Mouse (Mus musculus): Measurements from ENCODE around the gene Ptk6. TPM values are rescaled to one million over a fixed set of nuclear protein-coding genes. Genes with fewer than 3 reads are reported as not detected.

Gene Ptk6
- total and polyA plus RNA-seq, 3 experiments = not detected

DNA sequence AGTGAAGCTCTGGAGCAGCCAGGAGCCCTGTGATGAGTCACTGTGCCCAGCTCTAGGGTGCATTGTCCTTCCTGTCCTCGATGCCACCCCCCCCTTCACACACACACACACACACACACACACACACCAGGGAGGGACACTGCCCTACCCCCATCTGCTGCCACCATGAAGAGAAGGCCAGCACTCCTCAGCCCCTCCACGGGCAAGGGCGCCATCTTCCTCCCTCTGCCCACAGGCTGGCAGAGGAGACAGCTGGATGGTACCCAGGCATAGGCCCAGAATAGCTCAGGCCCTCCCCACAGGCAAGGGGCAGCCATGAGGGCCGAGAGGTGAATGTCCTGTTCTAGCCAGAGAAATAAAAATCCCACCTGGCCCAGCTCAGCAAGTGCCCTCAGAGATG is 46.8 kb downstream of the Ptk6 start:
- no peaks in the 10 kb centered on the region for H3K36me3 ChIP-seq (ENCODE audit: control insufficient read depth in 1 of 2, insufficient read depth in 2 of 2, low read length in 2 of 2)
- DNase-seq (ENCODE audit: low read depth, low spot score) = no peak
- H3K4me3 ChIP-seq (ENCODE audit: control insufficient read depth in 1 of 2, insufficient read depth in 1 of 2, low read depth in 2 of 2, low read length in 2 of 2) = no peak overlapping the region
- H3K79me2 ChIP-seq (ENCODE audit: control insufficient read depth, insufficient read depth, low read length, poor library complexity) = no peaks in the 10 kb centered on the region
- no peaks in the 10 kb centered on the region; a peak in 1 of 4 replicates for H3K27me3 ChIP-seq (ENCODE audit: control insufficient read depth in 1 of 2, insufficient read depth in 2 of 2, low read length in 2 of 2)
- H3K9me3 ChIP-seq (replicated peaks; ENCODE audit: insufficient read depth, low read length) = no peaks in the 10 kb centered on the region
- H3K4me1 ChIP-seq (ENCODE audit: control insufficient read depth in 1 of 2, insufficient read depth in 2 of 2, low read length in 2 of 2) = no peaks in the 10 kb centered on the region
- no peak overlapping the region for H3K27ac ChIP-seq (ENCODE audit: control insufficient read depth, low read depth, low read length)
- TF ChIP-seq POLR2AphosphoS2 (IDR thresholded peaks at IDR 0.05; ENCODE audit: low read length) = no peak
- no peak for TF ChIP-seq ZNF384 (IDR thresholded peaks at IDR 0.05; ENCODE audit: low read depth, low read length)
- TF ChIP-seq UBTF (IDR thresholded peaks at IDR 0.05; ENCODE audit: borderline replicate concordance, insufficient read depth, low read depth, low read length) = no peak
- no peak for TF ChIP-seq HCFC1 (IDR thresholded peaks at IDR 0.05; ENCODE audit: low read depth, low read length)
- no peak for TF ChIP-seq CTCF (IDR thresholded peaks at IDR 0.05 in 2 of 3, conservative IDR thresholded peaks at IDR 0.05 in 1 of 3; ENCODE audit: control insufficient read depth in 1 of 3, insufficient read depth in 1 of 3, low read depth in 2 of 3, low read length in 3 of 3, poor library complexity in 1 of 3, severe bottlenecking in 1 of 3)
- TF ChIP-seq RAD21 (IDR thresholded peaks at IDR 0.05; ENCODE audit: low read depth, low read length) = no peak
- no peak overlapping the region for H3K9ac ChIP-seq (ENCODE audit: control insufficient read depth, low read depth, low read length, poor library complexity, severe bottlenecking)

DNA sequence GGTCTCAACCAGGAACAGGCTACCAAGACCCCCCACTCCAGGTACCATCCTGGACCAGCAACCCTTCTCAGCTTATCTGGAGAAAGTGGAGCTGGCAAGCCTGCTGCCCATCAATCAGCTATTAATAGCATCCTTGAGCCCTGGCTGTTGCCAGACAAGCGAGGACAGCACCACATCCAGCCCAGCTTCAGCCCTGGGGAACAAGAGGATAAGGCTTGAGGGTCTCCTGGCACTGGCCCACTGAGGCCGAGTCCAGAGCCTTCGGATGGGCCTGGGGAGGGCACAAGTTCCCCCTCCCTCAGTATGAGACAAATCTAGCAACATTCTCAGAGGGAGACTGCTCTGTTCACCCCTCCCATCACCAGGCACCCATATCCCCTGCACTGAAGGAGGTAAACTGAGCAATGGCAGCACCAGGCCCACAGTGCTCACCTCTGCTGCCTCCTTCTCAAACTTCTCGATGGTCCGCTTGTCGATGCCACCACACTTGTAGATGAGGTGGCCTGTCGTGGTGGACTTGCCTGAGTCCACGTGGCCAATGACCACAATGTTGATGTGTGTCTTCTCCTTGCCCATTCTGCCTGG is 47.7 kb downstream of the Ptk6 start:
- Histone ChIP-seq H3K9me3 (replicated peaks; ENCODE audit: insufficient read depth, low read length) (no peaks in the 10 kb centered on the region), H3K4me3 (ENCODE audit: control insufficient read depth in 1 of 2, insufficient read depth in 1 of 2, low read depth in 2 of 2, low read length in 2 of 2) (no peak overlapping the region), H3K36me3 (ENCODE audit: control insufficient read depth in 1 of 2, insufficient read depth in 2 of 2, low read length in 2 of 2) (no peaks in the 10 kb centered on the region), H3K9ac (ENCODE audit: control insufficient read depth, low read depth, low read length, poor library complexity, severe bottlenecking) (no peak overlapping the region), H3K4me1 (ENCODE audit: control insufficient read depth in 1 of 2, insufficient read depth in 2 of 2, low read length in 2 of 2) (no peaks in the 10 kb centered on the region), H3K27me3 (ENCODE audit: control insufficient read depth in 1 of 2, insufficient read depth in 2 of 2, low read length in 2 of 2) (no peaks in the 10 kb centered on the region; a peak in 1 of 4 replicates), H3K27ac (ENCODE audit: control insufficient read depth, low read depth, low read length) (no peak overlapping the region), H3K79me2 (ENCODE audit: control insufficient read depth, insufficient read depth, low read length, poor library complexity) (no peaks in the 10 kb centered on the region)
- DNase-seq (ENCODE audit: low read depth, low spot score) = no peak
- TF ChIP-seq HCFC1 (IDR thresholded peaks at IDR 0.05; ENCODE audit: low read depth, low read length) (no peak), TAL1 (IDR thresholded peaks at IDR 0.05; ENCODE audit: low read length) (no peak), SMC3 (IDR thresholded peaks at IDR 0.05; ENCODE audit: low read depth, low read length) (no peak), ELF1 (IDR thresholded peaks at IDR 0.05; ENCODE audit: low read depth, low read length) (no peak), MYB (IDR thresholded peaks at IDR 0.05; ENCODE audit: low read depth, low read length) (no peak), CHD1 (IDR thresholded peaks at IDR 0.05; ENCODE audit: low read depth, low read length) (no peak), MAX (IDR thresholded peaks at IDR 0.05; ENCODE audit: low read length) (no peak), TCF12 (IDR thresholded peaks at IDR 0.05; ENCODE audit: low read depth, low read length) (no peak), POLR2AphosphoS2 (IDR thresholded peaks at IDR 0.05; ENCODE audit: low read length) (no peak), MEF2A (IDR thresholded peaks at IDR 0.05; ENCODE audit: extremely low read depth, insufficient replicate concordance, low read depth, low read length, poor library complexity, severe bottlenecking) (no peak), UBTF (IDR thresholded peaks at IDR 0.05; ENCODE audit: borderline replicate concordance, insufficient read depth, low read depth, low read length) (no peak), GABPA (IDR thresholded peaks at IDR 0.05; ENCODE audit: low read depth, low read length) (no peak), GATA1 (IDR thresholded peaks at IDR 0.05; ENCODE audit: low read depth, low read length) (no peak)
